Mouse (Mus musculus) urinary bladder, postnatal 10 days (tissue): ENCODE results near the gene Ccl4.

ENCODE experiments used
- DNase-seq: peaks from one replicate; pipeline ENCODE4 v3.0.0; 2022; ENCODE audit warnings: low spot score

Gene Ccl4

DNA sequence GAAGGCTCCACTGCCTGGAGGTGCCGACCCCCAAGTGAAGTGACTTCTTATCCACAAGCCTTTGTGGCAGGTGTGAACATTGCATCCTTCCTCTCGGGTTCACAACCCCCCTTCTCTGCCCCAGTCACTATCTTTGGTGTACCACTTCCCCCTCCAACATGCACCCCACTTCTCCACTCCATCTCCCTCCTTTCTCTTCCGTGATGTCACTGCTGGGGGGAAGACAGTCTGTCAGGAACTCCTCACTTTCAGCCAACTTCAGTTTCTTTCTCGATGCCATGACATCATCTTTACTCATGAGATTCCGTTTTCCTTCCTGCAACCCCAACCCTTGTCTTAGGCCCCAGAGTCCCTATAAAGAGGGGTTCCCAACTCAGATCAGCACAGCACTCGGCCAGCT is at the start of gene Ccl4:
TSS of gene Ccl4 (plus strand) at position 381 of the 400 bp plus-strand sequence.
- no peak for DNase-seq

DNA sequence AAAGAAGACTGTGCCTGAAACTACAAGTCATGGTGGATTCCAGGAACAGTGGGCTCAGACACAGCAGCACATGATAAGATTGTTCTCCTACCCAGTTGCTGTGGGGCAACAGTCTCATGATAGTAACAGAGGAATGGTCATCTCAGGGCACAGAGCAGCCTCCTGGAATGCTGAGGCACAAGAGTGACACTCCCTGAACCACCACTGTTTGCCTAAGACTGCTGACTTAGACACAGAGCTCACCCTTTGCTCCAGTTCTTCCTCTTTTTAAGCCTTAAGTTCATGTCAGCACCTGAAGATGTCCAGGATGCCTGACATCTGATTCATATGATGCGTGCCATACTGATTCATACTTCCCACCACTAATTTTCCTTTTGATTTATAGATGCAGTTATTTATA is 45.8 kb upstream of the Ccl4 start:
- DNase-seq = no peak

DNA sequence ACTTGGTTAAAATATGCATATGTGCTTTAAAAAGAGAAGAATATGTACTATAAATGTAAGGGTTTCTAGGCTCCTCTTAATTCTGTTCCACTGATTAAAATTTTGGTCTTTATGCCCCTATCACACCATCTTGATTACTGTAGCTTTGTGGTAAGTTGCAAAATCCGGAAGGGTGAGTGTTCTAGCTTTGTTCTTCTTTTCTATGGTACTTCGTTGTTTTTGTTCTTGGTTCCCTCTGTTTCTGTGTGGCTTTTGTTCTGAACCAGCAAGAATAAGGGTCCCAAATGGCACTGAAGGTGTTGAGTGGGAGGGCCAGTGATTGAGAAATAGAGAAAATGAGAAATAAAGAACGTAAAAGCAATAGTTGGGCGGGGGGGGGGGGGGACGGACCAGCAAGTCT is 44.1 kb upstream of the Ccl4 start:
- no peak for DNase-seq

DNA sequence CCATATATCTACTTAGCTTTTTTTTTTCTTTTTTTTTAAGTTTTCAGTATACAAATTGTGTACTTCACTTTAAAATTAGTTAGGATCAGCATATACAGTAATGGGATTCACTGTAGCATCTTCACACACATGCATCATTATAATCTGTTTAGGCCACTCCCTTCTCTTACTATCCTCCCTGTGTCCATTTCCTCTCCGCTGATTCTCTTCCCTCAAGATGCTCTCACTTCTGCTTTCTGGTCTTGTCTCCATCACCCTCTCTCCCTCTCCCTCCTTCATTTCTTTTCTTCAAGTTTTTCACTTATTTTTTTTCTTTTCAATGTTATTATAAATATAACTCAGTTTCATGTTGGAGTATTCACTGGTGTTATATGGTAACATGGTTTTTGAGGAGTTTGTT is 43.3 kb upstream of the Ccl4 start:
- DNase-seq = no peak

DNA sequence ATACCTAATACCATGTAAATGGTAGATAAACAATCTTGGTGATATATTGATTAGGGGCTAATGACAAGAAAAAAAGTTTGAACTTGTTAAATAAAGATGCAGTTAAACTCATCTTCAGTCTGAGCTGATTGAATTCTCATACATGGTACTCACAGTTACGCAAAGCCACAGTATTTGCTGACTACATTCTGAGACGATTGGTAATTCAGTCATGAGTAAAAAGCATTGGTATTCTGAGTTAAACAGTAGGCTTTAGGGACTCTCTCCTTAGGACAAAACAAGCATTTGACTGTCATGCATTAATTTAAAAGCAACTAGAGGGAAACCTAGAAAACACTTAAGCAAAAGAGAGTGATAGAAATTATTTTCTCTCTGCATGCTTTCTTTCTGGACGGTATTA is 38.8 kb upstream of the Ccl4 start:
- no peak for DNase-seq

DNA sequence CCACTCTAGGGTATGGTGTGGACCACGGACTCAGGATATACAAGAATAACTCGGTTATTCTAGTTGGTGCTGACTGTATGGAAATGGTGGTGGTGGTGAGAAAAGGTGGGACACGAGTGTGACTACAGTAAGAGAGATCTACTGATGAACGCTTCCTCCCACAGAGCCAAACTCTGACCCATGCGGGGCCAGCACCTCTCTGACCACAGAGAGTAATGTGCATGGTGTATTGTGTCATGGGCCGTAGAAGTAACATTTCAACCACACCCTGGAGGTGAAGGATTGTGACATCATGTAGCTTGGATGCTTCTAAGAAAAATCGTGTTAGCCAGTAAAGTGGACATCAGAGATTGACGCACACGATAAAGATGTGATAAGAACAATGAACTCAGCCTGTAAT is 33.6 kb upstream of the Ccl4 start:
- DNase-seq = no peak

DNA sequence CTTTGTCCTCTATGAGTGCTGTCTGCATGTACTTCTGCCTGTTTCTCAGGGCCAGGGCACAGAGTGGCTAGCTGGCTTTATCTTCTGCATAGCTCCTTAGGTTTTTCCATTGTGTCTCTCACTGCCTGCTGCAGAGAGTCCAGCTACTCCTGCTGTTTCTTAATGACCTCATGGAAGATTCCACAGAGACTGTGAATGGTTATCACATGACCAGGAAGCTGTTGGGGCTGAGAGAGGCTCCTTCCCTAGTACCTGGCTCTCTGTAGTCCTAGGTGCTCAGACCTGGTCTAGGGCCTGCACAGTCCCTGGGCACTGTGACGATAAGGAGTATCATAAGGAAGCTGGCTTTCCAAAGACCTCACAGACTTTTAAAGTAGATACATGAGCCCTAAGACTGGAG is 31.8 kb upstream of the Ccl4 start:
- DNase-seq = no peak

DNA sequence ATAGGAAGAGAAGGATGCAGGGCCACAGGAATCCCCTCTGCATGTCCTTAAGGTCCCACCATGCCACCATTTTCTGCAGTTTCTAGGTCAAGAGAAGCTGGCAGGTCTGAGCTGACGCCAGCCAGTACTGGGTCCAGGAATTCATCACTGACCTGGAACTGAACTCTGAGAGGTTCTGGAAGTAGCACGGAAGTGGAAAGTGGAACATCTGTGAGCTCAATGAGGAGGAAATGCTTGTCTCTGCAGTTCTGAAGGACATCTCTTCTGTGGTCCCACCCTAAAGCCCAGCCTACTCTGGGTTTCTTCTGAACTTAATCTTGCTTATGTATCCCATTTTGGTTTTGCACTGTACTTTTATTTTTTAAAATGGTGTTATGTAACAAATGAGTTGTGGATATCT is 31.3 kb upstream of the Ccl4 start:
- no peak for DNase-seq

DNA sequence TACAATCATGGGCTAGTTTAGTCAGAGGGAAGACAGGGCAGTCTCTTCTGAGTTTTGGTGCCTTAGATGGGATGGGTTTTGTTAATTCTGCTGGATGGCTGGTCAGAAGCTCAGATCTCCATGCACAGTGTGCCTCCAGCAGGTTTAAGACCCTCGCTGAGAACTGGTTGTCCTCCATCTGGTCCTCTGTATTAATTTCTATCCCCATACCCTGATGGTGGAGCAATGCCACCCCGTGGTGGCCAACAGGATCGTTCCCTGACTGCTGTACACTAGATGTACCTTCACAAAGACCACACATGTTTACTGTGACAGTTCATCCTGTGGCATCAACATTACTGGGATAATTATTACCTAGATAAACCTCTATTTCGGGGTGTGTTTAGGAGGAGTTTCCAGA is 29.6 kb upstream of the Ccl4 start:
- DNase-seq = no peak

DNA sequence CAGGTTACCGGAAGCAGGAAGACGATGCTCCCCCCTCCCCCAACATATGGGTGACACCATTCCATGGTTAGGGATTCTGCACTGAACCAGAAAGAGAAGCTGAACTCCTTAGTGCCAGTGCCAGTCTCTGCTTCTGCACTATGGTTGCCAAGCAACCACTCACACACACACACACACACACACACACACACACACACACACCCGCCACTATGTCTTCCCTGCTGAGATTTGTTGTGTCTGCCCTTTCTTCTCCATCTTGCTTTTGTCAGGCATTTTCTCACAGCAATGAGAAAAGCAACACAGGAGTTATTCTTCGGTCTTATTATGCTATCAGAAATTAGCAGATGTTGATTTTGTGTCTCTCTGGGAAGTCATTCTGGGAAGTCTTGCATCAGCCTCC is 28.0 kb upstream of the Ccl4 start:
- no peak for DNase-seq

DNA sequence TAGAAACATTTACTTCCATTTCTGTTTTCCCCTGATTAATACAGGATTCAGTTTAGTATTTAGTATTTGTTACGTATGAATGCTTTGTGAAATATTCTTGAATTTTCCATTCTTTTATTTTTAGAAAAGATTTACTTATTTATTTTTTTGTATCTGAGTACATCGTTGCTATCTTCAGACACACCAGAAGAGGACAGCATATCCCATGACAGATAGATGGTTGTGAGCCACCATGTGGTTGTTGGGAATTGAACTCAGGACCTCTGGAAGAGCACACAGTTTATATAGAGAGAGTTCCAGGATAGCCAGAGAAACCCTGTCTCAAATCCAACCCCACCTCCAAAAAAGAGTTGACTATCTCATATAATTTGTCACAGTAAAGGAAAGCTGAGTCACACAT is 27.5 kb upstream of the Ccl4 start:
- DNase-seq = no peak

DNA sequence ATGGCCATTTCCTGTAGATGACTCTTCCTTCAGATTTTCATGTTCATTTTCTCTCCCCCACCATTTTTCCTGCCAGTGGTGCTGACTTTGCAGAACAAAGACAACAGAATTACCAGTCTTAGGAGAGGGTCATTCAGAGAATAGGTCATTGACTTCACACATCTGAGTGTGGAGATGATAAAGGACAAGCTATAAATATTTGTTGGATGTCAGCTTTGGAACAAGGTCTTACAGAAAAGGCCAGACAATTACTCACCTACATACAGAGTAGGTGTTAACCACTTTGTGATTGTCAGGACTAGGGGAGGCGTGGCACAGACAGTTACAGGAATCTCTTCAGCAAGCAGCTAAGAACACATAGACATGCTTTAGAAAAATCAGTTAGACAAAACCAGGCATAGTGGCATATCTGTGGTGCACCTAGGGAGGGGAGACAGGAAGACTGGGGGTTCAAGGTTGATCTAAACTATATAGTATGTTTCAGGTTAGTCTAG is 25.6 kb upstream of the Ccl4 start:
- DNase-seq = no peak

DNA sequence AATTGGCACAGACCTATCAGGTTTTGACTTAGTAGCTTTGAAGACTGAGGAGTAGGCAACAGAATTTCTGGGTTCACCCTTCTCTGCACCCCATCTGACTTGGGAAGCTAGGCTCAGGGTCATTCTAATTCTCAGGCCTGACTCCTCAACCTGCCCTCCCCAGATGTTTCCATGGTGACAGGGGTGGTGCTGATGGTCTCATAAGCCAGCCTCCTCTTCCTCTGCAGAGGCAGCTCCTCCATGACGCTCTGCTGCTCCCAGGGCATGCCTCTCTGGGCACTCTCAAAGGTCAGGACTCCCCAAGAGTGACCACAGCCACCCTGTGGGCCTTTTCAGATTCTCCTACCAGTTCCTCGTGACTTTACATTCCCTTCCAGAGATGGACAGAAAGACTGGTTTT is 23.4 kb upstream of the Ccl4 start:
- DNase-seq = no peak

DNA sequence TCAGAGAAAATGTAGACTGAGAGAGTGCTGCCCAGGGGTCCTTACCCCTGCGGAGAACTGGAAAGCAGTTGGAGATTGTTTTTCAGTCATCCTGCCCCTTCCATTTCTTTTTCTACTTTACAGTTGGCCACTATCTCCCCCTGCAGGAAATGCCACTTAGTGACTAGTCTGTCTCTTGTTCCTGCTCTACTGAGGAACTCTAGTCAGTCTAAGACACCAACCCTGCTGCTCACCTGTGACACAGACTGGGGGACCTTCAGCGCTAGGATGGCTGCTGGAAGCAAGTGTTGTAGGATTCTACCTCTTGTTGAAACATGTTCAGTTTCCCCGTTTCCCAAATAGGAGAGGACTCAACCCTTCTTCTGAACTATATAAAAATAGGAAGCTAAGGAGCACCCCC is 22.9 kb upstream of the Ccl4 start:
- DNase-seq = no peak

DNA sequence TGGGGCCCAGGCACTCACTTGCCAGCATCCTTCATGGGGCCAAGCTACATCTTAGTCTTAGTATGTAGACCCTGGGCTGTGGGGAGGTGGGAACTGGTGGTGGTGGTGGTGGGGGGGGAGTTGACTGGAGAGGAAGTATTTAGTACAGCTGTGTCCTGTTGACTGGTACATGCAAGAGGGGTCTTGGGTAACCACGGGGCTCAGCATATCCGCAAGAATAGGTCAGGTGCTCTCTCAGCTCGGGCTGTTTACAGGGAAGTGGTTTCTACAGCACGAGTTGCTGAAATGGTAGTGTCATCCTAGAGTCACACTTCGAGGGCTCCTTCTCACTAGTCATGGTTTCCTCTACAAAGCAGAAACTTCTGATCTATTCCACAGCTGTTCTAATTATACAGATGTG is 22.2 kb upstream of the Ccl4 start:
- no peak for DNase-seq

DNA sequence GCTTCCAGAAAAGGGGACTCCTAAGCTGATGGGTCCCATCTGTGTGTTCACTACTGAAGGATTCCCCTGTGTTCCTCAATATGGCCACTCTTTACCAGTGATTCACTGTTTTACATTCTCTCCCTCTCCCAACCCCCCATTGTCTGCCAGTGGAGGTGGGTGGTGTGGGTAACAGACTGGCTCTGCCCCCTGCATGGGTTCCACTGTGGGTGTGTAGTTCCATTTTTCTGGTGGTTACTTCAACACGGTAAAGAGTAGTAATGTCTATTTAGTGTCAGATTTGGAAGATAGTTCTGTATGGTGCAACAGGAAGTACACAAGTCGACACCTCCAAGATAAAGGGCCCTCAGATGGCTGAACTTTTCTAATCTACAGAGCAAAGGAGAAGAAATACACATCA is 21.2 kb upstream of the Ccl4 start:
- DNase-seq = no peak

DNA sequence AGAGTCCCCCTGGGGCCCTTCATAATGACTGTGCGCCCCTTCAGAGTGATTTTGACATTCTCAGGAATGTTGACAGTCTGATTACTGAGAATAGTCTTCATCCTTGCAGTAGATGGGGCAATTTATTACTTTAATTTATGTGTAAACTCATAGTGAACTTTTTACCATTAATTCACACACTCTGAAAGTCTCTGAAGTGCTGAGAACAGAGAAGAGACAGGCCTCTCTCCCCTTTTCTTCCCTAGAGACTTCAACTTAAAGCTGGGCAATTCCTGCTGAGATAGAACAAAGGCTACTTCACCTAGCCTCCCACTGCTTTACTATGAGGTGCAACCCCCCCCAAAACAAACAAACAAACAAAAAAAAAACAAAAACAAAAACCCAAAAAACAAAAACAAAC is 16.9 kb upstream of the Ccl4 start, which contains the start of gene Rpl9-ps1:
TSS of gene Rpl9-ps1 (minus strand) at position 101 of the 400 bp plus-strand sequence.
- DNase-seq = no peak

DNA sequence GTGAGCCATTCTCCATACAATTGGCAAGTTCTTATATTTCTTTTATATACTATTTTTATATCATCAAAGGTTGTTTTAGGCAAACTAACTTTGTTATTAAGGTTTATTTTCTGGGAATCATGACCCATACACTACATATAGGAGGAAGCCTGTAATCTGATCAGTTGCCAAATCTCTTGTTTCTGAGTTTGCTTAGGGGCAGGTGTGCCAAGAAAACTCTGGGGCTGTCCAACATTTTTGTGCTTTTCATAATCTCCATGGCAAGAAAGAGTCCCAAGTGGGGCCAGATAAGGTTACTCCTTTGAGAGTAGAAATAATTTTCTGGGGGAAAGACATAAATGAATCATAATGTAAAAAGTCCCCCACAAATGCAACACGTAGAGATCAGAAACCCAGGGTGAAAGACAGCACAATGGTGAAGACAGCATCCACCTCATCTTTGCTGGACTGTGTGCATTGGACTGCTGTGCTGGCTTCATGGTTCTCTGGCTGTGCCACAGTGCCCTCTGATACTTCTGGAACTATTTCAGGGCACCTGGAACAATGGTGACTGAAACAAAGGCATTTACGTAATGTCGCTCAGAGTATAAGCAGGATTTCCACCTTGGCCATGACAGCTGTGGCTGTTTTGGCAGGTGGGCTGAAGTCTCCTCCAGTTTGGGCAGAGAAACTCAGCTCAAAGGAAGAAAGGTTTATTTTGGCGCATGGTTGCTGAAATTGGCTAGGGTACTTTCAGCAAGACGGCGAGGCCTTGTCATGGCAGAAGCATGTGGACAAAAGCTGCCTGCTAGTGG is 15.8 kb upstream of the Ccl4 start:
- DNase-seq = no peak

DNA sequence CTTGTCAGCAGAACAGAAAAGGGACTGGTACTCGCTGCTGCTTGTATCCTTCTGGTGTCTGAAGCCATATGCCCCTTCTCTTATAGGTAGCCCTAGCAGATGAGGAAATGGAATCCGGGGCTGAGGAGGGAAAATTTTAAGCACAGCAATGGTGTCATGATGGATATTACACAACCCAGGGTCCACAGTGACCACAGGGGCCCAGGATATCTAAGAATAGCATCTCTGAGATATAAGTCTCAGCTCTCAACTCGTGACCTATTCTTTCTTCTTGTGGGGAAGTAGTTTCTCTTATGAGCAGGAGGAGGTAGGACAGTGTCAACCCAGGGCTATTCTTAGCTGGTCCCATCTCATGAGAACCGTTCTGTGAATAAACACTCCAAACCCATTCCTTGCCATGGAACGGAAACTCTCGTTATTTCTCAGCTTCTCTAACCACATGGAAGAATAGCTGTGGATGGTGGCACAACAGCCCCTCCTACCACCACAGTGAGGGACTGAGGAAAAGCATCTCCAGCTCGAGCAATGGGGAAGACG is 13.0 kb upstream of the Ccl4 start, which contains the start of gene Ccl3:
TSS of gene Ccl3 (minus strand) at position 51 of the 537 bp plus-strand sequence.
- no peak for DNase-seq

DNA sequence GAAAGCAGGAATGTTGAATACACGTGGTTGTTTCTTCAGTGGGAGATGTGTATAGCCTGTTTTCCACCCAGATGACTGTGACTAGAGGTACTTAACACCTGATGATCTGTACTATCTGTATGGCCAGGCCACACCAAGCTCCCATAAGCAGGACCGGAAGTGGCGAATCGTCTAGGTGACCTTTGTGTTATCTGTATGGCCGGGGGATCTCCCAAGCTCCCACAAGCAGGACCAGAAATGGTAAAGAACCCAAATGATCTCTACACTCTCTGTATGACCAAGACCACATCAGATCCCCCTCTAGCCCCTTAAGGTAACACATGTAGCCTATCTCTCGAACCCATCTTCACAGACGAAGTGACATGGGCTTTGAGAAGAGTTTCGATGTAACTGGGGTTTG is 7.8 kb upstream of the Ccl4 start:
- no peak for DNase-seq

DNA sequence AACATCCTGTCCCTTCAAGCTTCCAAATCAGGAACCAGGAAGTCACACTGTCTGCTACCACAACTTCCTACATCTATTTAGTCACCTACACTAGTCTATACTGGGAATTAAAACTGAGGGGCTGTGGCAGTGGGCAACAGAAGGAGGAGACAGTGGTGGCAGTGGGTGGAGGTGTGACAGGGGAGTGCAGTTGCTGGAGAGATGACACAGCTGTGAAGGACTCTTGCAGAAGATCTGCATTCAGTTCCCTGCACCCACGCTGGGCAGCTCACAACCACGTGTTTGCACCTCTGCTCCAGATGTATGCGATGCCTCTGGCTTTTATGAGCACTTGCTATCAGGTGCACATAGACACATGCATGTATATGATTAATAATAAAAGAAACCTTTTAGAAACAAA is 4.9 kb upstream of the Ccl4 start:
- DNase-seq = no peak

DNA sequence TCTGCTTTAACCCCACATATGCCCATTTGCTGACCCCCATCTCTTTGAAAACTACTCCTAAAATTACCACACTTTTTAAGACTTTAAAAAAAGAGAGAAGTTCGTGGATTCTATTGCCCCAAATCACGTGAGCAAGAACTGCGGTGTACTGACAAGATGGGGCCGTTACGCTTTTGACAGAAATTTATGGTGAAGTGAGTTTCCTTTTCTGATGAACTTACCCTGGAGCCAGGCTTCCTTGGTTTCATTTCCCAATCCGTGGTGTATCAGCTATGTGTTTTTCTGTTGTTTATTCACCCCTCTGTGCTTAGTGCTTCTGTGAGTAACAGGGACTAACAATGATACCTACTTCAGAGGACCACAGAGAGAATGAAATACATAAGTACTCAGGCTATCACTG is 3.6 kb upstream of the Ccl4 start:
- no peak for DNase-seq

DNA sequence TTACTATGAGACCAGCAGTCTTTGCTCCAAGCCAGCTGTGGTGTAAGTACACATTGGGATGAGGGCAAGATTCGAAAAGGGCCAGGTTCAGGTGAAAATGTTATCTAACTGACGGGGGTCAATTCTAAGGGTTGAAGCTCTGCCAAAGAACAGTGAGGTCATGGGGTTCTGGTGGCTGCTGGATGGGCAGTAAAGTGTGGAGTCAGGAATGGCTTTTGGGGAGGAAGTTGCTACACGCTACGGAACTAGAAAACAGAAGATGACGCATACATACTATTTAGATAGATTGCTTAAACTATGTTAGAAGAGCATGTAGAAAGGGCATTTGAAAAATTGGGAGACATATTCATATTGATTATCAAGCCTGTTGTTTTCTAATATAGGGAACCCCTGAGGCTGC is 1.1 kb downstream of the Ccl4 start:
- DNase-seq = no peak

DNA sequence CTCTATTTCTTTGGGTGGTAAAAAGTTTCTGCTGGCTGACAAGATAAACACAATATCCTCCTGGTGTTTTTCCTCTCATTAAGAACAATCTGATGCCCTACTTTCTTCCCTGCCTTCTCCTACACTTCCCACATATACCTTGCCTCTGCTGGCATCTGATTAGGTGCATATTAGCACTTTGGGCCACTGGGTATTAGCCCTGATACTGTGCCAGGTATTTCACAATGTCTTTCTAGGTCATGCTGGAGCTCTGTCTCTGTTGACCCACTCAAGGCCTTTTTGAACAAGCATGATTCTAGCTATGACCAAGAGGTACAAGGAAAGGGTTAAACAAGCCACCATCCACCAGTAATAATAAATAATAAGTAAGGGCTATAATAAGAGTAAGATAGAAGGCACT is 9.4 kb downstream of the Ccl4 start:
- no peak for DNase-seq
